Mouse (Mus musculus) kidney, adult 8-10 months (tissue): ENCODE data around the gene Fbxo5.
A peak's percentile ranks its signal among the peaks of the same experiment; 100 is the strongest.

Source experiments
- DNase-seq, 2 experiments: peaks; one replicate each; pipeline ENCODE4 v3.0.0; 2022

The Fbxo5 gene

DNA sequence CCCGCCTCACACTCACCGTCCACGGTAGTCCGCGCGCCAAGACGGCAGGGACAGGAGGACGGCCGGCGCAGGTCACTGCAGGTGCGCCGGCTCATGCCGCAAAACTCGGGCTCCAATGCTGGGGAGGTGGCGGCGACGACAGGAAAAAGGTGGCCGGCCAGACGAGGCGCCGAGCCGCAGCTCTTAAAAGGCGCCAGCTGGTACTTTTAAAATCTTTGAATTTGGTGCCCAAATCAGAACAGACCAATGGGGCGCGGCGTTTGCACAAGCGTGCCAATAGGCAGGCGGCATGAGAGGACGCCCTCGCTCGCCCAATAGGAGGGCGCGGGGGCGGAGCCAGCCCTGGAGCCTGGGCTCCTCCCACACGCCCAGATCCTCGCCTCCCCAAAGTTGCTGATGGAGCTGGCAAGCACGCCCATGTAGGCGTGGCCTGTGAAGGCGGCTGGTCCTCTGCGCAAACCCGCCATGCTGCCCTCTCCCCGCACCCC lies at the start of gene Fbxo5:
TSS of gene Fbxo5 (minus strand) at position 358 of the 488 bp plus-strand sequence.
- DNase-seq = peak; percentile 99

DNA sequence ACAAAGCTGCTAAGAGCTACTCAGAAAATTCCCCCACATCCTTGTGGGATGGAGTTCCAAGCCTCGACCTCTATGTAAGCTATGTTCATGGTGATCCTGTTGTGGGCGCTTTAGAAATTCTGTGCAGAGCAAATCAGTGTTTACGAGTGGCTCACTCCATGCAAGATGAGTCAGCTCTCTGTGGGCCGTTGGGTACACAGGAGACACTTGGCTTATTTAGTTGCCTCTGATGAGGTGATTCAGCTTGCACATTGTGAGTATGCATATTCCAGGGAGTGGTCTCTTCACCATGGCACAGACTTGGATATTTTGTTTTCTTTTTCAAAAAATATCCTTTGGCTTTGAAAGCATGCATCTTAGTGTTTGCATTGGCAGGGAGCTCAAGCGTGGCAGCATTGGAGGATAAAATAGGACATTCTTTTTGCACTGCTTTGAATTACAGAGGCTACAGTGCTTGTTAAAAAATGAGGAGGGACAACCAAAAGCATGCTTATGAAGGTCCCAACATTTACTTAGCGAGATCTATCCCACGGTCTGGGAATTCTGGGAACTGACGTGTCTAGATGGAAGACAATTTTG lies 48.0 kb upstream of the Fbxo5 start:
- no peak for DNase-seq

DNA sequence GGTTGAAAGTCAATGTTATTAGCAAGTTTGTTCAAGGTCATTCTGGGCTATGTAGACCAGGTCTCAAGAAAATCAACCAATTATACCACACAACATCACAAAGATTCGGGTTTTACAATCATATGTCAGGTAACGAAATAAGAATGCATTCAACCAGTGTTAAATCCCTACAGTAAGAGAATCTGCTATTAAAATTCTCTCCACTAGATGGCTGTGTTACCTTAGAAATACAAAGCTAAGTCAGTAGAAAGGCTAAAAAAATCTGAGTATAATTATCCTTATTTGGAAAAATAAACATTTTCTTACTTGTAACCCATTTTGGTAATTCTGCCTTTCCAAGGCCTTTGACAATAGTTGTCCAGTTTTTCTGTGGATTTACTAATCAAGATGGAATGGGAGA lies 41.5 kb upstream of the Fbxo5 start:
- DNase-seq = no peak

DNA sequence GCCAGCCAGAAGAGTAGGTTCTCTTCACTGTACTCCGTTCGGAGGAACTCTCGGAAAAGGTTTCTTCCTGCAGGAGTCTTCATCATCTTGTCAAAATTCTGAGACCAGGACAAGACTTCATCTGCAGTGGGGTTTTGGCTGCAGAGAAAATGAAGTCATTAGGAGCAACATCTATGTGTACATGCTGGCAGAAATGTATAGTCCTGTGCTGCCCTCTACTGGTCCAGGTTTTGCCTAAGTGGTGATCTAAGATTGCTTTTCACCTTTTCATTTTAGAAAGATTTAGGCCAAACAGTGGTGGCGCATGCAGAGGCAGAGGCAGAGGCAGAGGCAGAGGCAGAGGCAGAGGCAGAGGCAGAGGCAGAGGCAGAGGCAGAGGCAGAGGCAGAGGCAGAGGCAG lies 36.0 kb upstream of the Fbxo5 start:
- peak; percentile 18 to 70 for DNase-seq

DNA sequence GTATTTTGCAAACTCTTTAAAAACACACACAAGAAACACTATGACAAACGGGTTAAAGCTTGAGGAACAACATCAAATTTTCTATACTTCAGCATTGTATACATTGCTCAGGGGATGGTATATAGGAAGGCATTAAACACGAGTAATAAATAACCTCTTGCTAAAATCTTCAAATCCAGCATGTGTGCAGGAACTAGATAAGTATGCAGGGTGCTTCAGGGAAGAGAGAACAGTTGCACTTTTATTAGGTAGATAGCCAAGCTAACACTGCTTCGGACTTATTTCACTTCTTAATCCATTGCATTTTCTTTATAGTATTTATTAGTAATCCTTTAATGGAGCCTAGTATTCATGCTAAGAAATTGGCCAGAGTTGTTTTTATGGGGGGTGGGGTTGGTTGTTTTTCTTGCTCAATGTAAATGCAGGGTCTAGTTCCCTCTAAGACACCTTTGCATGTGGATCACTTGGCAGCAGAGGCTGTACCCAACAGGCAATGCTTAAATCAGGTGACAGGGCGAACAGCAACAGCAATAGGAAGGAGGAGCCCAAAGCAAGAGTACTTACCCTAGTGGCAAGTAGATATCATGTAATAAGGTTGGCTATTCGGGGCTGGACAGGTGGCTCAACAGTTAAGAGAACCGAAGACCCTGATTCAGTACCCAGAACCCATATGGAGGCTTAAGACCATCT lies 21.1 kb upstream of the Fbxo5 start:
- DNase-seq = no peak

DNA sequence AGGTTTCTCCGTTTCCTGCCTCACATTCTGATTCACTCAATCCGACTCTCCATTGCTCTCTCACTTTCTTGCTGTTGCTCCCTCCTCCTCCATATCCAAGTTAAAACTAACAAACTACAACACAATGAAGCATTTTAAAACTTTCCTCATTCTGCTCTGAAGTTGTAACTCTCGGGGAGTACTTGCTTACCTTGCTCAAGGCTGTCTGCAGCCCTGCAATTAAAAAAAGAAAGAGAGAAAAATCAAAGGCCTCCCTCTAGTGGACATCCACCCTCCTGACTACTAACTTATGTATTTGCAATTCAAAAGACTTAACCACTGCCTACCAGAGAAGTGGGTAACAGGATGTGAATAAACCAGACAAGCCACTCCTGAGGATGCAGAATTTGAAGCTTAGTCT lies 19.4 kb upstream of the Fbxo5 start:
- DNase-seq = peak; percentile 63 to 78

DNA sequence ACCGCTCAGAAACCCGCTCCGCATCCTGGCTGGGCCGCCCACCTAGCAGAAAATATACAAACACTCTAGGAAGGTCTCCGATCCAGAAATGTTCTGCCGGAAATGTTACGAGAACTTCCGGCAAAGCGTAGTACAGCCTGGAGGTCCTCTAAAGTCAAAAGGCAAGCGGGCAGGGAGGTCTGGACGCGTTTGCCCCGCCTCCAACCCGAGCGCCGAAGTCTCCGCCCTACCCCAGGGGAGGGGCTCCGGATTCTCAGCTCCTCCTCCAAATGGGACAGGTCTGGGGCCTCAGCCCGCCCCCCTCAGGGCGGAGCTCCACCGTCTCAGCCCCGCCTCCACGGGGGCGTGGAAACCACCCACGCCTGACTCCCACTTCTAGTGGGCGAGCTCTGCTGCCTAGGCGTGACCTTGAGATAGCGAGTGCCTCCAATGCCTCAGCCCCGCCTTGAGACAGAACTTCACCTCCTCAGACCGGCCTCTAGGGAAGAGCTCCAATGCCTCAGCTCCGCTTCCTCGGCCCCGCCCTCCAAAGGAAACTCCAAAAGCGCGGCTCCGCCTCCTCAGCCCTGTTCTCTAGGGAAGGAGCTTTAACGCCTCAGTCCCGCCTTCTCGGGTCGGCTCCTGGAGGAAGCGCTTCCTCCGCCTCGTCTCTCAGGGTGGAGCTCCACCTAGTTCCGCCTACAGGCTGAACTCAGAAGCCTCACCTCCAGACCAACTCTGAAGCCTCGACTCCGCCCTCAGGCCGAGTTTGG lies 18.5 kb upstream of the Fbxo5 start, which contains the start of gene Mtrf1l:
TSS of gene Mtrf1l (minus strand) at position 171 of the 752 bp plus-strand sequence.
- DNase-seq = peak; percentile 98 to 99

DNA sequence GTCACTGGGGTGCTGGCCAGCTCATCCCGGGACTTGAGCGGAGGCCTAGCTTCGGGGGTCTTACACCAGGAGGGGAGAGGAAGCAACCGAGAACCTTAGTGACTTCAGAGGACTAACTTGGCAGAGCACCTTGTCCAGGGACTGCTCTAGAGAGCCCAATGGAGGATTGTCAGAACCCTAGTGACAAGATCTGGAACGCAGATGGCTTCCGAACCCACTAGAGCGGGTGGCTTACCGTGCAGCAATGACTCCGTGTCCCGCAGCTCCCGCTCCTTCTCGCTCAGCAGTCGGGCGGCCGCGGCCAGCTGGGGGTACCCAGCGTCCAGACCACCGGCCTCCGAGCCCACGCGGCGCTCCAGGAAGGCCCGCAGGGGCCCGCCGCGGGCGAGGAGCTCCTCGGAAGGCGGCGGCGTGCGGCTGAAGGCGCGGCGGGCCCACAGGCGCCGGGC lies 17.9 kb upstream of the Fbxo5 start:
- peak; percentile 24 to 28 for DNase-seq

DNA sequence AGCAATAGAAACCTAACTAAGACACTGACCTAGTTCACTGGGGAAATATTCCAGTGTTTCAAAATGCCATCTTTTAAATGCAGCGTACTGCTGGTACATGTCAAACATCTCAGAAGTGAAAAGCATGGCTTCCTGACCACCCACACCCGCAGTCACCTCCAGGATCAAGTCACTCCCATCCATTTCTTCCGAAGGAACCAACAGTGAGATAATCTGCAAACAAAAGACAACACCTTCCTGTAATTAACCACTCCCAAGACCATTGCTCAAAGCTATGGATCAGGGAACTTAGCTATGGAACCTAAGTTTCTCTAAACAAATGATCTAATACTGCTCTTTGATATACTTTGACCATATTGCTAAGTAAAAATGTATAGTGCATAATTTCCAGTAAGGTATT lies 13.4 kb upstream of the Fbxo5 start:
- no peak for DNase-seq

DNA sequence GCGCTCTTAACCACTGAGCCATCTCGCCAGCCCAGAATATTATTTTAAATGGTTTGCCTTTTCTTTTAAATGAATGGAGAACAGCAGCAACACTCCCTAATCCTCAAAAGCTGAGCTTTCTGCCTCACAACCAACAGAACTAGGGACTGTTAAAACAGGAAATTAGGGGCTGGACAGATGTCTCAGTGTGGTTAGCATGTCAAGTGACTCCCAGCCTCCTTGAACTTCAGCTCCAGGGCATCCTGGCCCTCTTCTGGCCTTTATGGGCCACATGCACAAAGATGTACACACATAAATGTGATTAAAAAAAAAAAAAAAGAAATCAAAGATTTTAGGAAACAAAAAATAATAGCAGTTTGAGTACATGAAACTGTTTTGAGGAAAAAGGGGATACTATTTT lies 10.6 kb upstream of the Fbxo5 start:
- DNase-seq = no peak

DNA sequence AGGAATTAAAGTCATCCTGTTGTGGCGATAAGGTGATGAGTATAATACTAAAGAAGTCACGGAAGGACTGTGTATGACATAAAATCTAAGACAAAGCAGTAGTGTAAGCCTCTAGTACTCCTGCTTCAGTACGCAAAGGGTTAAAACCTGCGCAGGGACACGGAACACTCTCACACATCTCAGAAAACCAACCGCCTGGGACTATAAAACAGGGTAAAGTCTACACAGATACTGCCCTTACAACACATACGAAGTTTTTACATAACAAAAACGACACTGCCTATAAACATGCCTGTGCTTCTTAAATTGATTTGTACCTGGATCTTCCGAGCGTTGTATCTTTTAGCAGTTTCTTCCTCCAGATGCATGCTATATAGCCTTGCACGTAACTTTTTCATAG lies 8.3 kb upstream of the Fbxo5 start:
- no peak for DNase-seq

DNA sequence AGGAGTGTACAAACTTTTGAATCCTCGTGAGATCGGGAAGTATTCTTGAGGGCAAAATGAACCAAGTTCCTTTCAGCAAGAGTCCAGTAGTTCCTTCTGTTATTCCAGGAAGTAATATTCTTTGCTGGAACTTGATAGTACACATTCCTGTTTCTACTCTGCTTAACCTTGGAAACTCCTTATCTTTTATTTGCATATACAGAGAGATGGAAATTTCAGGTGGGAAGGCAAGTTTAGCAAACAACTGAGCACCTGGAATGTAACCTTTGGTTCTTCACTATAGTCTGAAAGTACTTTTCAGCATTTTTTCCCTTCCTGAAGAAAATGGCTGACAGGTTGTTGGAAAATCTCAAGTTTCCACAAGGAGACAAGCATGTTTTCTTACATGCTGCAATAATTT lies 2.3 kb upstream of the Fbxo5 start:
- no peak for DNase-seq

DNA sequence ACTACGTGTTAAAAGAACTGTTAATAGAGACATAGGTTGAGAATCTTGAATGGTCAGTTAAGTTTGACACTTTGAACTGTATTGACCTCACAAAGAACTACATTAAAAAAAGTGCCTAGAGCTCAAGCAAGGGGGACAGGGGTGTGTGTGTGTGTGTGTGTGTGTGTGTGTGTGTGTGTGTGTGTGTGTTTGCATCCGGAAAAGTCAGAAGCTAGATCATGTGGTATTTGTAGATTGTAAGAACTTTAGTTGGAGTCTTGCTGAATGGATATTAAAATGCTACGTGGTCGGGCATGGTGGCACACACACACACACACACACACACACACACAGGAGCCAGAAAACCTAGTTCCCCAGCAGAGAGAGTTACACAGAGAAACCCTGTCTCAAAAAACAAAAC lies 1.6 kb upstream of the Fbxo5 start:
- DNase-seq = no peak

DNA sequence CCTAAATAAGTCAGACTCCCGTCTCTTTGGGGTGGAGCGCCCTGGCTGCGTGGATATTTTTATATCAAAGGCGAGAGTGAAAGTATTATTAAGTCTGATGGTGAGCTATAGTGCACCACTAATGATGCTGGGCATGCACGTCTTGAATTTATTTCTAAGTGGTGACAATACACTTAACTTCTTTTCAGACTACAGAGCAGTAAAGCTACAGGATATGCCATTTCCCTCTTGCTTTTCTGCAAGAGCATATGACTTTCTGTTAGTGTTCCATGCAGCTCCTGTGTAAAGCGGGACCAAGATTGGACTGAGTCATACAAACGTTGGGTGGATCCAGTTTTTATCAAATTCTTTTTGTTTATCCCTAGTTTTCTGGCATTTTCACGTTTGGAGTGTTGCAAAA lies 1.0 kb upstream of the Fbxo5 start:
- peak in 1 of 2 experiments; percentile 14 for DNase-seq

DNA sequence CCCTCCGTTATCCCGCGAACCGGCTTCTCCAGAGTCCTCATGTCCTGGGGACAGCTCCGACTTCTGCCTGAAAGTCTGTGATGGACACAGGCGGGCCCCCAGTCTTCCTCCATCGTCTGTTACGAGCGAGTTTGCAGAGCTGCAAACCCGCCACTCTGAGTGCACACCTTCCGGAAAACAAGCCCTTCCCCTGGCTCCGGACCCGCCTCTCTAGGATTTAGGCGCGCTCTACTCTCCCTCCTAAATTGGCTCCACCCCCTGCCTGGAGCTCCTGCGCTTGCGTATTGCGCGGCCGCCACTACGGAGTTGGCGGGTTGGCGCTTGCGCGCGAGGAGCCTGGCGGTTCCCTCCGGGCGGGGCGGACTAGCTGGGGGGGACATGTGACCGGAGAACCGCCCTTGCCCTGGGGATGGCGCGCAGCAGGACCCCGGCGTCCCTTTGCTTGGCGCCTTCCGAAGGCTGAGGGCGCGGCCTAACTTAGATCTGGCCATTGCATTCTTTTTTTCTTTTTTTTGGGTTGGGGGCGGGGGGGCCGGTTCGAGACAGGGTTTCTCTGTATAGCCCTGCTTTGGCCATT lies 419 bp upstream of the Fbxo5 start:
- DNase-seq = peak; percentile 95 to 96

DNA sequence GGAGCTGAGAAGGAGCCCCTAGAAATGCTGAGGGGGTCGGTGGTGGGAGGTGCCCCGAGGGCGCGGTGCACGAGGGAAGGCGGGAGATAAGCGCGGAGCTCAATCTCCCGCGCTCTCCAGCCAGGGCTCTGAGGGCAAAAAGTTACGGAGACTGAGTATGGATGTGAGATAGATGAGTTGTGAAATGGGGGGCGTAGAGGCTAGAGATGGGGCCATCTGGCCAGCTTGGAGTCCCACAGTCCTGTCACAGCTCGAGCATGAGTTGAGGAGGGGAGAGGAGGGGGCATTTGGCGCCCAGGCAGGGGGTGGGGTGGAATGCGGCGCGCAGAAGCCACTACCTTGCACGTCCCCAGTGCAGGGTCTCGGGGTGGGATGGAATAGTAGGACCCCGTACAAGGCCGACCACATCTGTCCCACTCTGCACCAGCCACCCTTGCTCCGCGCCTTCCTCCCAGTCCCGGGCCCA lies 676 bp downstream of the Fbxo5 start:
- DNase-seq = no peak

DNA sequence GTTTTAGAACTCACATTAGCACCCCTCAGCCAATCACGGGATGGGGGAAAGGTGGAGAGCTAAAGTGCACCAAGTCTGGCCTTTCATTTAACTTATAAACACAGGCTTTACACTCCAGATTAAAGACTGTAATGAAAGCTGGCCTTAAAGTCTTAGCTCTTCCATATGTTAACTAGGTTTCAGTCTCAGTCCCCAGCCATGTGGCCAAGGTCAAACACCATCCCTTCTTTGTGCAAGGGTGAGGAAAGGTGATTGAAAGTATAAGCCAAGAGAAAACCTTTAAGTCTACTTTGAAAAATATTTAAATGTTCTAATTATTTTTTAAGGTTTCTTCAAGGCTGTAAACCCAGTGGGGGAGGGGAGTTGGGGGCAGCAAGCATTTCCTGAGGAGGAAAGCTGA lies 1.7 kb downstream of the Fbxo5 start:
- DNase-seq = no peak

DNA sequence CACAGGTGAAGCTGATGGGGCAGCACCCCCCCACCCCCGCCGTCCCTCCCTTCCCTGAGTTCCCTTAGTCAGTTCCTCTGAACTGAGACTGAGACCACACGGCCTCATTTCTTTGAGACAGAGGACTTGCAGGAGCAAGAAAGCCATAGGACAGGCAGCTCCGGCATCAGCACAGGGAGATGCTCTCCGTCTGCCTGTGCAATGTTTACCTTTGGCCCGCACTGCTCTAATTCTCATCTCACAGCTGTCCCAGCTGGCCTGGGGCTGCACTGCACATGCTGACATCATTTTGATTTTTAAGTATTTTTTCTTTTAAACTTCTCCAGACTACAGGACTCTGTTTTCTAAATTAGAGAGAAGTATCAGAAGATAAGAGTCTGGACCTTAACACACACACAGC lies 2.5 kb downstream of the Fbxo5 start:
- no peak for DNase-seq

DNA sequence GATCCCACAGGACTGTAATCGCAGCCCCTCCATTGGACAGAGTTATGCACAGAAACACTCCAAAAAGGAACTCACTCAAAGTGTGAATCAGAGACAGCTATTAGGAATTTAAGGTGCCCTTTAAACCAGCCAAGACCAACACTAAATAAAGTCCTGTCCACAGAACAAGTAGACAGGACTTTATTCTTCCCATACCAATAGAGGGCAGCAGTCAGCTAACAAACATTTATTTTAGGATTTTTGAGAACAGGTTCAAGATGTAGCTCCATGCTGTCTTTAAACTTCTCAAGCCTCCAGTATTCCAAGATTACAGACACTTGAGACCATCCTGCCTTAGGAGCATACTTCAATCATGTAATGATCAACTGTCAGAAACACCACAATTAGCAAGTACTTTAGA lies 4.9 kb downstream of the Fbxo5 start:
- DNase-seq = no peak

DNA sequence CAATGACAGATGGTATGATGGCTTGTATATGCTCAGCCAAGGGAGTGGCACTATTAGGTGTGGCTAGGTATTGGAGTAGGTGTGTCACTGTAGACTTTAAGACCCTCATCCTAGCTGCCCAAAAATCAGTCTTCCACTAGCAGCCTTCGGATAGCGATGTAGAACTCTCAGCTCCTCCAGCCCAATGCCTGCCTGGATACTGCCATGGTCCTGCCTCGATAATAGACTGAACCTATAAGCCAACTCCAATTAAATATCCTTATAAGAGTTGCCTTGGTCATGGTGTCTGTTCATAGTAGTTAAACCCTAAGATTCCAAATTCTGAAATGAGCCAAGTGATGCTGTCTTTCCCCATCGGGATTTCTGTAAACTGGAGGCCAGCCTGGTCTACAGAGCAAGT lies 7.3 kb downstream of the Fbxo5 start:
- DNase-seq = no peak

DNA sequence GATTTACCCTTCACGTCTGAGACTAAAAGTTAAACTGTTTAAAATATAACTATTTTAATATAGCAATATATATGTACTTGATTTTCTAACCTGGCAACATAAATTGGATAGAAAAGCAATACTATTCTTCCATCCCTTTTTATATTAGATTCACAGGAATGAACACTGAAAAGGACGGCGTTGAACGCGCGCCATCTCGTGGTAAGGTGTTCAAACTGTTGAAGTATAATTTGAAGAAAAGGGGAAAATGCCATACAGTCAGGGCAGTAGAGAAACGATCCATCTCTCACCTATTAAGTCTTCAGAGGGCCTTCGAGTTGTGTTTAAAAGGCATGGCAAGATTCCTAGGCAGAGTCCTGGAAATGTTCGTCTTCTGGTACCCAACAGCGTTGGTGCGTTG lies 14.7 kb downstream of the Fbxo5 start:
- peak in 1 of 2 experiments; percentile 52 for DNase-seq

DNA sequence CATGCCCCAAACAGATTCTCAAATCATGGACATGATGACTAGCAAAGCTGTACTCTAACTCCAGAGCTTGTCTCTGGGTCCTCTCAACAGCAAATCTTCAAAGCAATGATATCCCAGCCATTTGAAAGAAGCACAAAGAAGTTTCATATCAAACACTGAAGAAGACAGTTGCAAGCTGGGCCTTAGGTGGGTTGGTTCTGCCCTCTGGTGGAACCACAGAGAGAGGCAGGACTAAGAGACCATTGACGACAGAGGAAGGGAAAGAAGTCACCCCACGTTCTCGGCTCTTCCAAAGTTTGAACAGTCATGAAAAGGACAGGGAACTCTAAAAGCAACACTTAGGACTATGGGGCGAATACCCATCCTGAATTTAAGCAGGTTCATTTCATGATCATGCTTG lies 18.5 kb downstream of the Fbxo5 start:
- peak in 1 of 2 experiments; percentile 13 for DNase-seq
